Mouse (Mus musculus) fat pad, adult 2 months (tissue): ENCODE measurements around the gene Dct.

ENCODE experiments used
- DNase-seq: peaks from one replicate; pipeline ENCODE4 v3.0.0-alpha.2; 2011; ENCODE audit warnings: low read depth, low spot score; ENCODE audit errors: extremely low read depth

The Dct gene

DNA sequence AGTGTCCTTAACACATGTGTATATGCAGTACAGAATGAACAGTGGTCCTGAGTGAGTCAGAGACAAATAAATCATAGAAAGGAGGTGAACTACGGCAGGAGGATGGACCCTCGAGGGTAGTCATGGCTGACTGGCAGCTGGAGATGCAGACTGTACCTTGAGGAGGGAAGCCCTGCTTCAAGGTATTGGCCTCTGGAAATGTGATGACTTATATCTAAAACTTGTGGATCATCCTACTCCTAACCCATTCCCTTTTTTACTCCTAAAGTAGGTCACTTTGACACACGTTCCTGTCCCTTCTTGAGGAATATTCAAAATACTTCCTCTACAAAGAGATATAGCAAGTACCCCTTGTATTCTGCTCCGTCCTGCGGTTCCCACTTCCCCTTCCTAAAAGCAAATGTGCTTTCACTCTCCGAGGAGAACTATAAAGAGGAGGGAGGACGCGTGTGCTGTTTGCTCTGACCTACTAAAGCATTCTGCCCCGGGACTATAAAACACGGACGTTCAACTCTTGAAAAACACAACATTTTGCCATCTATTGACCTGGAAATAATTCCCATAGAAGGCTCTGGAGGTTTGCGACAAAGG is 2.3 kb downstream of the Dct start:
- DNase-seq = no peak

DNA sequence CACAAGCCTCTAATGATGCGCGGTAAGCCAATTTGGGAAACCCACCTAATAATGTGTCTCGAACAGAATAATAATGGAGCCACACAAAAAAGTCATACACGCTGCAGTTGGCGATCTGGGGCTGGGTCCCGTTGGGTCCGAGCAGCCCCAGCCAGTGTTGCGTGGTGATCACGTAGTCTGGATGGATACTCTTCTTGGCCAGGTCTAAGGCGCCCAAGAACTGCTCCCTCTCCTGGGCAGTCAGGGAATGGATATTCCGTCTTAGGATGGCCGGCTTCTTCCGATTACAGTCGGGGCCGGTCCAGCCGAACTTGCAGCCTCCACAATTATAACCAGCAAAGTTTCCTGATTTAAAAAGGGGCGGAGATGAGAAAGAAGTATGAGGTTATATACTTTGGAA is 9.1 kb downstream of the Dct start:
- no peak for DNase-seq

DNA sequence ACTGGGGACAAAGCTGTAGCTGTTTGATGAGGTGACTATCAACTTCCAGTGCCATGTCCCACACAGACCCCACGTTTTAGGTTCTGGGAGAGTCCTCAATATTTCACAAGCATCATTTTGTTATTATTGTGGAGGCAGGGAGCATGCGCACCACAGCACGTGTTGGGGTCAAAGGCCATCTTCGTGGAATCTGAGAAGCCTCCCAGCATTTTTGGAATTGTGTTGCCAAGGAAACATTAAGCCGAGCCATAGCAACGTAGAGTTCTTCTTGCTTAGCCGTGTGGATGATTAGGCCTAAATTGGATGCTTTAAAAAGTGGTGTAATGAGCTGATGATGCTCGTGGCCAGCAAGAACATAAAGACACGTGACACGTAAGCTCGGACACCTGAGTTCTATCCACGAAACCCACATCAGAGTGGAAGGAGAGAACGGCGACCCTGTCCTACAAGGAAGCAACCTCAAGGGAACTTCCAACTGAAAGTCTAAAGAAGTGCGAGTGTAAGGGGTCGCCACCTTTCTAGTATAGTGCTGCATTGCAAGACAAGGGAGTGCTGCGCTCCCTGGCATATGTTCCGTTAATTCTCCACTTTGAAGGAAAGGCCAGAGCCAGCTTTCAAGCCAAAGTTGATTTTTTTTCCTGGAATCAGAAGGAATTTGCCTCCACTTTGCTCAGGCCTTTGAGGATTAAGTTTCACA is 9.8 kb downstream of the Dct start:
- DNase-seq = no peak

DNA sequence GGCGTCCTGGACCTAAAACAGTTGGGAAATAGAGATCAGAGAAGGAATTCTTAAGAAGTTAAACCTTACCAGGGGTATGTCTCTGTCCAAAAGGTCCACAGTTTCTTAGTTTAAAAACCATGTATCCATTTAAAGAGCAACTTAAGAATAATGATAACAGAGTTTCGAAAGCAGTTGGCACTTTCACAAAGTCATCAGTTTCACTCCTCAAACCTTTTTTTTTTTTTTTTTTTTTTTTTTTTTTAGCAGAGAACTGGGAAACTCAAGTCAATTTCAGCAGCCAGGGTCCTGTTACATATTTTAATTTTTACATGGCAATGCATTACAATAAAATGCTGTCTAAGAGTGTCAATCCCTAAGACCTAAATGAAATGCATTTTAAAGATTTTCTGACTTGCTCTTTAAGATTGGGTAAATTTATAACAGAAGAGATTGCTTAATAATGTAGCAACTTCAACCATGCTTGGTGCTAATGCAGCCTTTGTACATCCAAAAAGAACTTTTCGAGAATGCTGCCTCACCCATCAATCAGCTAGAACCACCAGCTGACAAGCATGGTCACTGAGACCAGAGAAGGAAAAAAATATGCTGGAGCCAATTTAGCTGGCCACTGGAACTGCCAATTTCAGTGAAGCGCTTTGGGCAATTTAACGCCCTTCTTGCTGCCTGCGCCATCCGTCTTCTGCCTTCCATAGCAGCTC is 11.3 kb downstream of the Dct start:
- no peak for DNase-seq

DNA sequence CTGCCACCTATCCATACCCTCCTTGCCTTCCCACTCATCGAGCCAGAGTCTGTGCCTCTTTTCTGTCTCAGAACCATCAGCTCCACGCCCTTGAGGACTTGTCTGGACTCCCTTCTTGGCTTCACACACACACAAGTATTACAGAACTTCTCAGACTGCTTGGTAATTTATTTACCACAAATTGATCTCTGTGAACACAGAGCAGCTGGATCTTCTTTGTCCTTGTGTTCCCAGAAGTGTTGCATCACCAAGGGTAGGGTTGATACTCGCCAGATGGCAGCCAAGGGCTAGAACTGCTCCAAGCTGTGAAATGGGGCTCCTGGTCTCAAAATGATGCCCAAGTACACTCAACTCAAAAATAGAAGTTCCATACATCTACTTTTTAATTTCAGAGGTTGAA is 13.0 kb downstream of the Dct start:
- DNase-seq = no peak

DNA sequence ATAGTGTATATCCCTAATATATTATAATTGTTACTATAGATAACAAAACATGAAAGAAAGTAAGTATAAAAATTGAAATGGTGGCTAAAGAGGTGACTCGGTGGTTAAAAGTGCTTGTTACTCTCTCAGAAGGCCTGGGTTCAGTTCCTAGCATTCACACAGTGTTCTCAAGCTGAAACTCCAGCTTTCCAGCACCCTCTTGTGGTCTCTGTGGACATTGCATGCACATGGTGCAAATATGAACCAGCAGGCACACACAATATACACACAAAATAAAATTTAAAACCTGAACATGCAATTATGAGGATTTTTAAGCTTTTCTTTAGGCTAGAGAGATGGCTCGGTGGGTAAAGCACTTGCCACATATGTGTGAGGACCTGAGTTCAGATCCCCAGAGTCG is 24.5 kb downstream of the Dct start:
- DNase-seq = no peak

DNA sequence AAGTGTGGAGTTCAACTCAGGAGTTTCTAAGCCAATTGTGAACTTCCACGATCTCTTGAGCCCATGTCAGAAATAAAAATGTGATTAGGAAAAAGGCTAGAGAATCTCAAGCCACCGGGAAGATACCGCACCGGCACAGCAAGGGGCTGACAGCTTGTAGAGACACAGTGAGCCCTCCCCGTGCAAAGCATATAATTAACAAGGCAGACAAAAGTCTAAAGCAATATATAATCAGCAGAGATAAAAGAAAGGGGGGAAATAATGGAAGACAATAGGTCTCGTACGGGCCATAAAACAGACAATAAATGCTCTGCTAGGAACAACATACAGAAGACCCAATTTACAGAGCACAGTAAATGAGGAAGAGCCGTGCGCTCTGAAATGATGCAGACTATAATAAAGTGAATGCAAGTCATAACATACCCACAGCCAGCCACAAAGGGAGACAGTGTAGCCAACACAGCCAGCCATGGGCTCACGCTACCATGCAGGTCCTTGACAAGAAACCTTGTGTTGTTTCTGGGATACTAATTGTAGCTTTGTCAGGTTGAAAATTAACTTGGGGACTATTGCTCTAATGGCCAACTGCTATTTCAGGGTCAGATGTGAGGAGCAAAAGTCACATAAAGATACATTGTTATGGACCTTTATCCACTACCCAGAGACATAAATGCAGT is 30.0 kb downstream of the Dct start:
- no peak for DNase-seq

DNA sequence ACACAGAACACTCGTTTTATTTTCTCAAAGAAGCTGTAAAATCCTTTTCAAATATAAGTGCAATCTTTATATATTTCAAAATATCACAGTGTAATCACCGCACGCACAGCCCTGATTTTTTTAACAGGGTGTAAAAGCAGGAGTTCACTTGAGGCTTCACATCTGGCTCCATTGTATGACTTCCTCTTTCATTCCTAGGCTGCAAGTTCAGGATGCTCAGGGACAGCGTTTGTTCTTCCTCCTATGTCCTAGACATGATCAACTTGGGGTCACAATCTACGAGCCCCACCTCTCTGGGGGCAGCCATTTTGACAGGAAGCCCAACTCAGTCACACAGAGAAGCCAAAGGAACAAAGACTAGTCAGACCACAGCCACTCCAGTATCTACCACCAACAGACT is 32.7 kb downstream of the Dct start:
- DNase-seq = no peak

DNA sequence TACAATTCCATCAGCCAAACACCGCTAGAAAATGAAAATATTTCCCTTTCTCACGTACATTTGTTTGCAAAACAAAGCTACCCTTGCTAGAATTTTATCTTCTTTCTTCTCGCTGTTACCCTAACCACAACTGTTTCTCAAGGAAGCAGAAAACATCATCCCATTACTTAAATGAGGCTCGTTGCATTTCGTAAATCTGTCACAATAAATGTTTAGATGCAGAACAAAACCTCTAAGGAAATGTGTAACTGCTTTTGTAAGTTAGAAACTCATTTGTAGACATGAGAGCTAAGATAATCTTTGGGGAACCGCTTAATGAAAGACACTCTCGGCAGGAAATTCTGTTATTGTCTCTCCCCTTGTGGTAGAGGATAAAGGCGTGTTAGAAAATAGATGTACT is 38.8 kb downstream of the Dct start:
- no peak for DNase-seq

DNA sequence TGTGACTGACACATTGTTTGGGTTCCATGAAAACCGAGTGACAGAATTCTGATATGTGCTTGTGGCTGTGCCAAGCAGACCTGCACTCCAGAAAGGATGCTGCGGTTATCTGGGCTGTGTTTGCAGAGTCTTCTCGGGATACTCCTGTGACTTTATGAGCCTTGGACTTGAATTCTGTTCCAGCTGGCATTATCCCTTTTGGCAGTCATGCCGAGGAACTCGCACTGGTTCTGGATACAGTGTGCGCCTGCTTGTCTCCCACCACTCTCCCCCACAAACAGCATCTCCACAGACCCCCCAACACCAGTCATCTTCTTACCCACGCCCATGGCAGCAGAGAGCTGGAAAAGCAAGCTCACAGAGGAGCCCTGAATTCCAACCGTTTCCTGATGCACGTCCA is 42.5 kb downstream of the Dct start:
- no peak for DNase-seq

DNA sequence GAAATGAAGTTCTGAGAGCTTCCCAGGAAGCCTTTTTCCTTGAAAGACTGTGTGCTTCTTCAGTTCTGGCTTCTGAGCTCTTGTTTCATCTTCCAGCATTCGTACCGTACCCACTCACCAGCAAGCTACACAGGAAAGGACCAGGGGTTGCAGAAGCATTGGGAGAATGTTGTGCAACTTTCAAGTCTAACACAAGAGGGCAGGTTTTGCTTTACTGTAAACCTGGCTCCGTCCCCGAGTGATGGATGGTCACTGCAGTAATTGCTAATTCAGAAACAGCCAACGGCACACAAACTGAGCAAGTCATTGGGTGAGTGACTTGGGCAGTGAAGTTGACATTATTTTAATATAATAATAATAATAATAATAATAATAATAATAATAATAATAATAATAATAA is 46.3 kb downstream of the Dct start:
- DNase-seq = no peak

DNA sequence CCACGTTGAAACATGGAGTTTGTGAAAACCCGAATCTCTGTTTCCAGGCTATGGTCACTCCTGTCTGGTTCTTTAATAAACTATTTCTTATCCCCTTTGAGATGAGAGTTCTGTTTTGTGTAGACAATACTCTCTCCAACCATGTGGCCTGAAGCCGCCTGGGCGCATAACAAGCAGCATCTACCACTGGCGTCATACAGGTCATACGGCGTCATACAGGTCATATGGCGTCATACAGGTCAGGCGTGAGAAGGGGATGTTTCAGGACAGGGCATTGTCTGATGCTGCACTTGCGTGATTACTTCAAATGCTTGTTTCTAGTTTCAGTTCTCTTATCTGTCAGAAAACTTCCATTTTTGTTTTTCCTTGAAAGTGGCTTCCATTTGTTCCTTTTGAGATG is 47.6 kb downstream of the Dct start:
- DNase-seq = no peak

DNA sequence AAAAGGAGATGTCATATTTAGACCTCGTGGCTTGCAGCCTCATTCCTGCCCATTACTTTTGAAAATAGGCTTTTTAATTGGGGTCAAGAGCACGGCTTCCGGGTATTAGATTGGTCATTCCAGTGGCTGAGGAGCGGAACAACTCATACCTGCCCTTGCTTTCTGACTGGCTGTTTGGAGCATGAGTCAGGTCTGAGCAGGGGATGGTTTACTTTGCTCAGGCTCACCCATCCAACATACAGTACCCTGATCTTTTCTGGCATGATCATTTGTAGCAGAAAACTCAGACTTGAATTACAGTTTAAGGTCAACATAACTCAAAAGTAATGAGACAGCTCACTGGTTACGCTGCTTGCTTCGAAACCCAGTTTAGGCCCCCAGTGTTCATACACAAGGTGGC is 58.2 kb downstream of the Dct start:
- DNase-seq = no peak

DNA sequence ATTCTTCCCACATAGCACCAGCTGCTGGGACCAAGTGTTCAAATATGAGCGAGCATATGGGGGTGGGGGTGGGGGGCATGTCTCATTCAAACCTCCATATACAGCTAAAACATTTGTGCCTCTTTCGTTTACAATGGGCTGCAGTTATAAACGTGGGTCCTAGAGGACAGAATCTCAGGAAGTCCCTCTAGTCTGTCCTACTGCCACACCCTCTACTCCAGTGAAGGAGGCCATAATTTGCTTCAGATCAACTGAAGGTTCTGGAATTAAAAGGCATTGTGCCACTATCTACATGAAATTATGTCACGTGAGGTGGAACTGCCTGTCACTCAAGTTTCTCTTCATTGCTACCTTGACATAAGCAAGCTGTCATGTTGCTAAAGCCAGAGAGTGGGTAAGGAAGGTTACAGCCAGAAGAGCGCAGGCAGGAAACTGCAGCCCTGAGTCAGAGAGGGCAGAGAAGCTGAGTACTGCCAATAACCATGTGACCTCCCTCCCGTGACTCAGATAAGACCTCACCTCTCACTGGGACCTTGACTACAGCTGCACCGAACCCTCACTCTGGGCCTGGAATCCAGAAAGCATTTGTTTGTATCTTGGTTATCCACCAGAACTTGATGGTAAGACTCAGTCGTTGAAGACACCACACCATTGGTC is 59.3 kb downstream of the Dct start:
- no peak for DNase-seq

DNA sequence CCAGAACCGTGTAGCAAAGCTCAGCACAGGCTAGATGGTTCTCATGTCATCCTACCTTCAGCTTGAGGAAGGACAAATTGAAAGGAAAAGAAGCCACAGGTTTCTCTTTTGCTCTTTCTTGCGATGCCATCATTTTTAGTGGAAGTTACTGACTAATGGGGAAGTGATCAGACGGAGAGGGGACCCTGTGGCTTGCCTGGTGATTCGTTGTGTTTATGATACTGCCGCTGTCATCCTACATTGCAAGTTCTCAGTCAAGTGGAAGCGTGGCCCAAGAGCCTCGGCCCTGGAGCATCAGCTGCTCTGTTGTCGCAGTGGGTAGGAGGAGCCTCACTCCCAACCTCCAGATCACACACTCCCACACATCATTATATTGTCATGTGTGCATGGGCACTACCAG is 61.8 kb downstream of the Dct start:
- no peak for DNase-seq

DNA sequence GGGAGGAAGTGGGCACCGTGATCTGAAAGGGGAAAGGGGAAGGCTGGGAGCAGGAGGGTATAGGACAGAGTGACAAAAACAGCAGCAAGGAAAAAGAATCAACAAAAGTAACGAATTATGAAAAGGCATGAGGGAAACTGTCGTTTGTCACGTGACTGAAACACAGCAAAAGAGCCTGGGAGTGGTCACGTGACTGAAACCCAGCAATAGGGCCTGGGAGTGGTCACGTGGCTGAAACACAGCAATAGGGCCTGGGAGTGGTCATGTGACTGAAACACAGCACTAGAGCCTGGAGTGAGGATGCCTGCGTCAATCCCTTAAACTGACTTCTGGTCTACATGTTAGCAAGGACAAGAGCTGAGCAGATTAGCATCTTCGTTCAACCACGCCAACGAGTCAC is 63.6 kb downstream of the Dct start:
- no peak for DNase-seq

DNA sequence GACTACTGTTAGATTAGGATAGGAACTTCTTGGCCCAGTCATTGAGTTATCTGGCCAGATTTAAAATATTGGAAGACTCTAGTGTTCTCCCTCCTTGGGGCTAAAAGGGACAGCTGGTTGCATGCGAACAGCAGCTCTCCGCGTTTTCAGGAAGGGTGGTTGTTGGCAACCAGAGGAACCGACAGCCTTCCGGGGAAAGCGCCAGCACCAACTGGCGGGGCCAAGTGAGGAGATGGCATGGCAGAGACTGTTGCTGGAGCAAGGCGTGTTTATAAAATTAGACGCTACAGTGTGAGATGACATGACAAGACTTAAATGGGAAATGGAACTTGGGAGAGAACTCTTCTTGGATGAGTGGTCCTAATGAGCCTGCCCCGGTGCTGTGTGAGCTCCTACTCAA is 70.5 kb downstream of the Dct start:
- no peak for DNase-seq

DNA sequence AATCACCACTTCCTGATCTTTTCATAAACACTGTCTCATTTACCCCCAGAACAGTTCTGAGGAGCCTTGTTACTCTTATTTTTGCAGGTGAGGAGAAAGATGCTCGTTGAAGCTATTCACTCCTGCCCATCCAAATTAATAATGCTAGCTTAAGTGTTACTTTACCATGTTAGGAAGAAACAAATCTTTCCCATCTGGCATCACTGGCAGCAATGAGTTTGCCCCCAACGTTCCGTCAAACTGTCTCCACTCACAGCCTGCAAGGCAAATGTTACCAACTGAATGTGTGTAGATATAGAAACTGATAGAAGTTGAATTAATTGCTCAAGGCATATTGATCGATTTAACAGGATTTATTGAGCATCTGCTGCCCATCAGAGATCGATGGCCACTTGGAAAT is 79.5 kb downstream of the Dct start:
- no peak for DNase-seq
